Mouse (Mus musculus) macrophage (primary cell): Measurements from ENCODE around the gene Tor1b. TPM values are rescaled to one million over a fixed set of nuclear protein-coding genes. Genes with fewer than 3 reads are reported as not detected.
"Not testable (repeated sequence)": the region's sequence is repeated elsewhere in the genome, so short reads cannot be mapped to it uniquely, and the experiment has no call there.

Experiments
- H3K27ac ChIP-seq: fragments of 350-480 bp; formaldehyde crosslinking; 2 replicates; pipeline ENCODE4 v1.9.0; 2021
- H3K36me3 ChIP-seq: fragments of 350-480 bp; formaldehyde crosslinking; 2 replicates; pipeline ENCODE4 v1.9.0; 2021; ENCODE audit errors: inconsistent target
- H3K4me3 ChIP-seq: fragments of 350-480 bp; formaldehyde crosslinking; 2 replicates; pipeline ENCODE4 v1.9.0; 2021; ENCODE audit errors: inconsistent target
- H3K79me2 ChIP-seq: fragments of 350-480 bp; formaldehyde crosslinking; 2 replicates; pipeline ENCODE4 v1.9.0; 2021; ENCODE audit errors: inconsistent target
- WGBS: methylation state at CpG from one replicate; pipeline ENCODE4 v1.1.7; 2026; ENCODE audit warnings: inconsistent platforms; ENCODE audit not compliant: missing documents; 5-methylcytosine and 5-hydroxymethylcytosine counted together
- polyA plus RNA-seq: library from polyadenylated mRNA; stranded (reverse); fragments of 250-400 nt; gene quantifications from 3 replicates; pipeline ENCODE4 v1.2.4, GENCODE M21; 2018; ENCODE audit warnings: inconsistent platforms

The Tor1b gene
- polyA plus RNA-seq, 1 experiment from 2014 or later = 10.8 TPM

DNA sequence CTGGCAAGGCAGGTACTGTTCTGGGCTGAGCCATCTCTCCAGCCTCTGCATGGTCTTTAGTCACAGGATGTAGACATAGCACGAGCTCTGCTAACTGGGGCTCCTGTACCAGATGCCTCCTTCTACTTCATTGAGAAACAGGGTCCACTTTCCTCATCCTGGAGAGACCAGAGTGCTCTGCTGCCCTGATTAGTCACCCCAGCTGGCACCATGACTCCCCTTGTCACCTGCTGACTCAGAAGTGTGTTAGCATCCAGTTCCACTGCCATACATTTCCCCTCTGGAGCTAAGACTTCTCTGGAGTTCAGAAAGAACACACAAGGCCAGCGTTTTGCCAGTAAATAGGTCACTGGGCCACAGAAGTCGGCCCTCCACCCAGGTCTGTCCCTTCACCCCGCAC lies 27.6 kb upstream of the Tor1b start:
- Histone ChIP-seq H3K36me3 (no peaks in the 10 kb centered on the region), H3K27ac (no peak overlapping the region), H3K4me3 (no peak overlapping the region), H3K79me2 (no peaks in the 10 kb centered on the region)
- WGBS = 79% methylated on average over 4 of the region's 4 CpGs

DNA sequence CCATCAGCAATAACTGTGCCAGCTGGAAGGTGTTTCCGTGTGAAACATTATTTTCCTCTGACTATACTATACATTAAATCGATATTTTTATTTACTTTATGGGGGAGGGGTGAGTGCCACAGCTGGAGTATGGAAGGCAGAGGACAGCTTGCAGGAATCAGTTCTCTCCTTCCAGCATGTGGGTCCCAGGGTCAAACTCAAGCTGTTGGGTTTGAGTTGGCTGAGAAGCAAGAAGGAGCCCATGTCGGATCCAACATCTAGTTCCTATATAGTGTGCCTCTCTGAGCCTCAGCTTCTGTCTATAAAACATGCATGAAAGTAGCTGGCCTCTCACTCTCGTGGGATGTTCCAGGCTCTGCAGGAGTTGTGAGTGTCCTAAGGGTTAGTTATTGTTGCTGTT lies 26.4 kb upstream of the Tor1b start:
- Histone ChIP-seq H3K36me3 (no peaks in the 10 kb centered on the region), H3K79me2 (no peaks in the 10 kb centered on the region), H3K4me3 (no peak overlapping the region), H3K27ac (no peak overlapping the region)
- WGBS = 94% methylated on average over 4 of the region's 4 CpGs

DNA sequence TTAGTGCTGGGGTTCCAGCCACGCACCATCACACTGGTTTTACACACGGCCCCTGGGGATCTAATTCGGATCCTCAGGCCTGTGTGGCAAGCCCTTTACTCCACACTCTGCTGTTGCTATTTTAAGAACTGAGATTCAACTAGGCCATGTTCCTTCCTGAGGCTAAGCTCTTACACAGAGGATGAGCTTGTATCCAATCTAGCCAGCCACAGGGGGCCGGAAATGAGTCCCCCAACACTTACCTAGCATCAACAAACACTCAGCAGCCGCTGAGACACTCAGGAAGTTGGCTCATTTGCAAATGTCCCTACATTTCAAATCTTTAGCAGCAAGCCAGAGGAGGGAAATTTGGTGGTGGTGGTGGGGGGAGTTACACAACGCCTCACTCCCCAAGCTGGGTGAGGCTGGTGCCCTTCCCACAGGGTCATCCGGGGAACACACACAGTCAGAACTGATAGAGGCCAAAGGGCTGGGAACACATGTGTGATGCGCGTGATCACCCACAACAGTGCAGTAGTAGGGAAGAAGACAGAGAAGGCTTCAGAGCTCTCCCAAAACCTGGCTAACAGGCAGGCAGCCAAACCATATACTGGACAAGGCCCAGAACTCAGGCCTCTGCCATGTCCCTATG lies 25.5 kb upstream of the Tor1b start:
- WGBS = 43% methylated on average over 9 of the region's 9 CpGs
- H3K79me2 ChIP-seq = no peaks in the 10 kb centered on the region
- H3K4me3 ChIP-seq = no peak overlapping the region
- peak overlapping the region; percentile 21; the same call in 1 of the 2 replicates for H3K27ac ChIP-seq
- H3K36me3 ChIP-seq = no peaks in the 10 kb centered on the region

DNA sequence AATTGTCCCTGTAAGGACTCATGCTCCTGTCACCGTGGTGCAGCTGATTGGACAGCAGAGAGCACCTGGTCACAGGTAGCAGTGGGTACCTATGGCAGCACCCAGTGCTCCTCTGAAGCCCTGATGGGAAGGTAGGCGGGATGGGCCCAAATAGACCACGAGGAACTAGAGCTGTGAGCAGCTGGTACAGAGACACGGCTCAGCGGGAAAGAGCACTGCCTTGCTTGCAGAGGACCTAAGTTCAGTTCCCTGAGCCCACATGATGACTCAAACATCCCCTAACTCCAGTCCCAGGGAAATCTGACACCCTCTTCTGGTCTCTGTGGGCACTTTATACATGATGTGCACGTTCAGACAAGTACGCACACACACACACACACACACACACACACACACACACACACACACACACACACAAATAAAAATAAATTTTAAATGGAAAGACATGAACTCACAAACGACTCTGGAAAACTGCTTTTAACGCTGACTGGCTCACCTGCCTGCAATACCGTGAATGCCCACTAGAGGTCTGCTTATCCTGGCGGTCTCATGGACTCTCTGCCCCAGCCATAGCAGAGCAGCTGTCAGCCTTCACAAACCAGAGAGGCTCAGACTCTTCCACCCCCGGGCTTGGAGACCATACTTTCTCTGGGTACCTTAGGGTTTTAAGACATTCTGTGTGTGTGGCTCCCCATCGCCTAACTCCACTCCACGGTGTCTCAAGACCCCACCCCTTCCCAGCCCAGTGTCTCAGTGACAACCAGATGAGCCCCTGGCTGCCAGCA lies 24.7 kb upstream of the Tor1b start:
- Histone ChIP-seq H3K36me3 (no peaks in the 10 kb centered on the region), H3K27ac (peak overlapping the region; percentile 93), H3K4me3 (no peak overlapping the region), H3K79me2 (no peaks in the 10 kb centered on the region)
- 22% methylated on average over 12 of the region's 14 CpGs for WGBS

DNA sequence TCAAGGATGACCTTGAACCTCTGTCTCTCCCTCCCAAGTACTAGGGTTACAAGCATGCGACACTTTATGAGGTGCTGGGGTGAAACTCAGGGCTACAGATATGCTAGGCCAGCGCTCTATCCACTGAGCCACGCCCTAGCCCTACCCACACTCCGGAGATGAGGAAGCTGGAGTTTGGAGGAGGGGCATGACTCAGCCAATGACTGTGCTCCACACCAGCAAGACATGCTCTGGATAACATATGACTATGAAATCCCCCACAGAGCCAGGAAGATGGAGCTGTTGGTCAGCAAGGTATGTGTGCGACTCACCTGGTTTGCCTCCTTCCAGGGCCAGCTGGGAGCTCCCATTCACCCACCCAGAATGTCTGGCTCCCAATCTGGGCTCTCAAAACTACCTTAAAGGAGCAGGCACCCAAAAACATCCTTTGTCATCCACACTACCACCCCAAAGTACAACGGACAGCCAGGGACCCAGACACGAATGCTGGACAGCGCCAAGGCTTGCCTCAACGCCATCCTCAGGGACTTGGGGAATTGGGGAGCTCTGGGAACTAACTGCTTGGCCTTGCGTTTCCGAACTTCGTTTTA lies 23.8 kb upstream of the Tor1b start:
- Histone ChIP-seq H3K36me3 (no peaks in the 10 kb centered on the region), H3K4me3 (peak overlapping the region; percentile 71), H3K27ac (peak overlapping the region; percentile 93), H3K79me2 (no peaks in the 10 kb centered on the region)
- WGBS = 11% methylated on average over 12 of the region's 12 CpGs

- Histone ChIP-seq H3K79me2 (no peaks in the 10 kb centered on the region), H3K27ac (peak within 1 kb of the TSS; percentile 93), H3K36me3 (no peaks in the 10 kb centered on the region), H3K4me3 (peak within 1 kb of the TSS; percentile 71)
- 4% methylated on average over 22 of the region's 23 CpGs for WGBS
Observed at GRCm38 (mm10) chr2:30929483-30930045, 23.2 kb upstream of the Tor1b start, which contains the start of gene Ptges. Gene Ptges, minus strand, starts transcription at chr2:30929863.

DNA sequence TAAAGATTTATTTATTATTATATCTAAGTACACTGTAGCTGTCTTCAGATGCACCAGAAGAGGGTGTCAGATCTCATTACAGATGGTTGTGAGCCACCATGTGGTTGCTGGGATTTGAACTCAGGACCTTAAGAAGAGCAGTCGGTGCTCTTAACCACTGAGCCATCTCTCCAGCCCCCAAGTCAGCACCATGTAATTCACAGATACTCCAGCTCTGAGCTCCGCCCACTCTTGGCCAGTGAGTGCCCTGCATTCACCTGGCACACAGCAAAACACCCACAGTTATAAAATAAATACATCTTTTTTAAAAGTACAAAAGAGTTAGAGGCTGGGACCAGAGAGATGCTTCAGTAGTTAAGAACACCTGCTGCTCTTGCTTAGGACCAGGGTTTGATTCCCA lies 21.9 kb upstream of the Tor1b start:
- not testable (repeated sequence) for H3K4me3 ChIP-seq, H3K36me3 ChIP-seq, H3K79me2 ChIP-seq, H3K27ac ChIP-seq
- 87% methylated on average over 2 of the region's 2 CpGs for WGBS

DNA sequence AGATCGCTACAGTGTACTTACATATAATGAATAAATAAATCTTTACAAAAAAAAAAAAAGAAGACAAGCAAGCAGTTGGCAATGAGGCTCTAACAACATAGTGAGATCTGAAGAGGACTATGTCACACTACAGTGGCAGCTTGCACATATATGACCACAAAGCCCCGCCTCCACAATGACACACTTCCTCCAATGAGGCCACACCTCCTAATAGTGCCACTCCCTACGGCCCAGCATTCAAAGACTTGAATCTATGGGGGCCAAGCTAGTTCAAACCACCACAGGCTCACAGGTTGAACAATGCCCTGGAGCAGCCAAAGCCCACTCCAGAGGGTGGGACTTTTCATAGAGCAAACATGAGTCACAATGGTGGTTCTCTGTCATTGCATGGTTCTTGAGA lies 20.8 kb upstream of the Tor1b start:
- 84% methylated on average over 2 of the region's 3 CpGs for WGBS
- no peaks in the 10 kb centered on the region for H3K79me2 ChIP-seq
- H3K36me3 ChIP-seq = no peaks in the 10 kb centered on the region
- H3K4me3 ChIP-seq = no peak overlapping the region
- H3K27ac ChIP-seq = no peak overlapping the region

- Histone ChIP-seq H3K4me3 (no peak overlapping the region), H3K79me2 (no peaks in the 10 kb centered on the region), H3K27ac (no peak overlapping the region), H3K36me3 (no peaks in the 10 kb centered on the region)
- WGBS = 88% methylated on average over 6 of the region's 6 CpGs
Observed at GRCm38 (mm10) chr2:30933032-30933431, 19.7 kb upstream of the Tor1b start.

DNA sequence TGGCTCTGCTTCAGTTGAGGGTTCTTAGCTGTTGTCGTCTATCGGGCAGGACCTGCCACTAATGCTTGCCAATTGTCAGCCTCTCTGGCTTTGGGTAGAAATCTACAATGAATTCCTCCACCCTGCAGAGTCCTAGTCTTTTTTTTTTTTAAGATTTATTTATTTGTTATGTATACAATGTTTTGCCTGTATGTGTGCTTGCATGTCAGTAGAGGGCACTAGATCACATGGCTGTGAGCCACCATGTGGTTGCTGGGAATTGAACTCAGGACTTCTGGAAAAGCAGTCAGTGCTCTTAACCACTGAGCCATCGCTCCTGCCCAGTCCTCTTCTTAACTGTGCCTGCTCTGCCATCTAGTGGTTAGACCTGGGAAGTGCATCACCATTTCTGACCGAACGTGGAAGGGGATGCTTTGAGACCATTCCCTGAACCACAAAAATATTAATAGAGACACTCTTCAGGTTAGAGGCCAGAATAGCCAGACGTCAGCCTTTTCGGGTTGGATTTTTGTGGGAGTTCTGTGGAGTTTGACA lies 18.8 kb upstream of the Tor1b start:
- Histone ChIP-seq H3K4me3 (no peak overlapping the region), H3K27ac (no peak overlapping the region), H3K36me3 (no peaks in the 10 kb centered on the region), H3K79me2 (no peaks in the 10 kb centered on the region)
- WGBS = 28% methylated on average over 7 of the region's 7 CpGs

DNA sequence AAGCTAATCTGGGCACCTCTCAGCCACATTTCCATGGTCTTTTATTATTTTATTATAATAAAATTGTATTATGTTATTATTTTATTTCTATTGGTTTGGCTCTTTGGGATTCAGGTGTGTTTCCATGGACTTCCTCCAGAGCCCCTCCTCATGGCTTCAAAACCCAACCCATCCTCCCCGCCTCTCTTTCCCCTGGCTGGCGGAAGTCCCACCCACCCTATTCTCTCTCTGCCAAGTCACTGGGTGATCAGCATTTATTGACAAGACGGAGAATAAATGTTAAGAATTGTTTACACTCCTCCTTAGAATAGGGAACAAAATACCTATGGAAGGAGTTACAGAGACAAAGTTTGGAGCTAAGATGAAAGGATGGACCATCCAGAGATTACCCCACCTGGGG lies 16.0 kb upstream of the Tor1b start:
- Histone ChIP-seq H3K27ac (no peak overlapping the region), H3K4me3 (no peak overlapping the region), H3K36me3 (no peaks in the 10 kb centered on the region), H3K79me2 (no peaks in the 10 kb centered on the region)
- 81% methylated on average over 3 of the region's 3 CpGs for WGBS

DNA sequence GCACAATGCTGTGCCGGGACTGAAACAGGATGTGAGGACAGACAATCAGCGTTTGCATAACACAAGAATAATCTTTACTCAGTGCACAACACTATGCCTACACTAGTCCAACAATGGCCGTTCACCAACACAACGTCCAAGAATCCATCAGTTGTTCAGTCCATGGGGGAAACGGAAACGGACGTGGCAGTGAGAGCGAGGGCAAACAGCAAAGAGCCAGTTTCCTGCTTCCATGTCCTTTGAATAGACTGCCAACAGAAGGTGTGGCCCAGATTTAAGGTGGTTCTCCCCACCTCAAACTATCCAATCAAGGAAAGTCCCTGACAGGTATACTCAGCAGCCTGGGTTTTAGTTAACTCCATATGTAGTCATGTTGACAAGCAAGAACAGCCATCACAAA lies 15.0 kb upstream of the Tor1b start:
- Histone ChIP-seq H3K4me3 (no peak overlapping the region), H3K27ac (no peak overlapping the region), H3K79me2 (no peaks in the 10 kb centered on the region), H3K36me3 (no peaks in the 10 kb centered on the region)
- 79% methylated on average over 7 of the region's 8 CpGs for WGBS

- Histone ChIP-seq H3K79me2 (no peaks in the 10 kb centered on the region), H3K36me3 (no peaks in the 10 kb centered on the region), H3K4me3 (no peak overlapping the region), H3K27ac (no peak overlapping the region)
- 81% methylated on average over 3 of the region's 4 CpGs for WGBS
Observed at GRCm38 (mm10) chr2:30938574-30938991, 14.2 kb upstream of the Tor1b start.

GRCm38 (mm10) chr2:30941586-30941985 lies 11.2 kb upstream of the Tor1b start:
- no peak overlapping the region for H3K27ac ChIP-seq
- no peak overlapping the region for H3K4me3 ChIP-seq
- 68% methylated on average over 5 of the region's 5 CpGs for WGBS
- no peaks in the 10 kb centered on the region for H3K79me2 ChIP-seq
- H3K36me3 ChIP-seq = no peaks in the 10 kb centered on the region

GRCm38 (mm10) chr2:30942116-30942515 lies 10.6 kb upstream of the Tor1b start:
- H3K27ac ChIP-seq = peak overlapping the region; percentile 25
- 19% methylated on average over 5 of the region's 7 CpGs for WGBS
- H3K4me3 ChIP-seq = peak overlapping the region; percentile 39
- not testable (repeated sequence) for H3K36me3 ChIP-seq, H3K79me2 ChIP-seq
